In the genomic region with DNA sequence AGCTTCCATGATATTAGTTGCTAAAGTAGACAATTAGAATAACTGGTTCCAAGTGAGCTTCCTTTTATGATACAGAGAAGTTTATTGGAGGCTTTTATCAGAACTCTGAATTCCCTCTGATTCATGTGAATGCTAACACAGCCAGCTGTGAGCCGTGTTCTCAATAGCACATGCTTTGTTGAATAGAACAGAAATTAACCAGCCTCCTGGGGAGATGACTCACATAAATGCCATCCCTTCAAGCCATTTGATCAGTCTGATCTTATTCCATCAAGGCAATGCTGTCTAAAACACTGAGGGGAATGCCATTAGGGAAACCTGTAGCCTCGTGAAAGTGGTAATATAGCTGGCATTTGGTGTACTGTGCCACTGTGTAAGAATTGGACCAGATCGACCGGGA, we compare ENCODE assay signal across 28 mouse cellular contexts.
DNase-seq lines count a peak whose midpoint lies in the region; TF ChIP-seq lines count a peak whose summit lies in the region.
"Had no signal": no experiment of that assay in that cellular context is flagged by ENCODE, and none has a peak within 500 bp of the region (broad histone marks: within the 10 kb centered on the region; RNA-seq: fewer than 3 reads in every experiment).

No protein-coding gene starts in this region.

- no peak overlapping the region for H3K27ac ChIP-seq in MEL (ENCODE audit: control insufficient read depth, low read depth, low read length)
- H3K27ac ChIP-seq: embryonic facial prominence, embryonic 13.5 days; heart, embryonic 10.5 days; hindbrain, embryonic 12.5 days; hindbrain, postnatal 0 days; kidney, postnatal 0 days; left cerebral cortex, adult 2 months; limb, embryonic 12.5 days; liver, embryonic 15.5 days; midbrain, embryonic 13.5 days had no signal

- no peaks in the 10 kb centered on the region for H3K9me3 ChIP-seq in MEL (replicated peaks; ENCODE audit: insufficient read depth, low read length)
- H3K9me3 ChIP-seq: embryonic facial prominence, embryonic 13.5 days; heart, embryonic 10.5 days; hindbrain, embryonic 12.5 days; limb, embryonic 12.5 days; liver, embryonic 15.5 days; megakaryocyte, embryonic 14.5 days; midbrain, embryonic 13.5 days had no signal

- peaks cover 3% of the 10 kb centered on the region in 2 experiments; a peak in 2 of 4 replicates for H3K4me1 ChIP-seq in MEL (ENCODE audit: control insufficient read depth in 1 of 2, insufficient read depth in 2 of 2, low read length in 2 of 2)
- H3K4me1 ChIP-seq: embryonic facial prominence, embryonic 13.5 days; heart, embryonic 10.5 days; hindbrain, embryonic 12.5 days; limb, embryonic 12.5 days; liver, embryonic 15.5 days; midbrain, embryonic 13.5 days had no signal

- DNase-seq in layer of hippocampus, adult 9-10 months (ENCODE audit: low spot score): peak; percentile 5
- no peak for DNase-seq in layer of hippocampus, postnatal 14 days (ENCODE audit: low spot score in 2 of 2)
- peak; percentile 10 for DNase-seq in MEL (ENCODE audit: low read depth, low spot score)
- DNase-seq in Muller cell, postnatal 12 days (ENCODE audit: inconsistent ontology term): peak; percentile 93
- DNase-seq in retina, postnatal 1 day: peak; percentile 3
- no peak for DNase-seq in MN1 (ENCODE audit: low spot score)
- DNase-seq: adrenal gland, postnatal 10 days; B cell, adult 2 months; cerebellum, adult 11-12 months; cerebellum, postnatal 10 days; gastrocnemius, postnatal 25 days; heart, adult 11 months; heart, postnatal 36 days; kidney, adult 8-10 months; kidney, postnatal 4 days; lung, embryonic 14.5 days; lung, postnatal 4 days had no signal

- TF ChIP-seq EP300 in MEL (IDR thresholded peaks at IDR 0.05; ENCODE audit: low read depth in 1 of 2, low read length in 2 of 2): no peak

- H3K36me3 ChIP-seq in MEL (ENCODE audit: control insufficient read depth in 1 of 2, insufficient read depth in 2 of 2, low read length in 2 of 2): no peaks in the 10 kb centered on the region; a peak in 1 of 4 replicates
- H3K36me3 ChIP-seq: embryonic facial prominence, embryonic 13.5 days; heart, embryonic 10.5 days; hindbrain, embryonic 12.5 days; limb, embryonic 12.5 days; liver, embryonic 15.5 days; midbrain, embryonic 13.5 days had no signal

- H3K79me2 ChIP-seq in MEL (ENCODE audit: control insufficient read depth, insufficient read depth, low read length, poor library complexity): no peaks in the 10 kb centered on the region

- no peak overlapping the region for H3K9ac ChIP-seq in MEL (ENCODE audit: control insufficient read depth, low read depth, low read length, poor library complexity, severe bottlenecking)
- H3K9ac ChIP-seq: embryonic facial prominence, embryonic 13.5 days; hindbrain, embryonic 12.5 days; limb, embryonic 12.5 days; liver, embryonic 15.5 days; lung, embryonic 14.5 days; midbrain, embryonic 13.5 days had no signal

- no peak for TF ChIP-seq CTCF in MEL (IDR thresholded peaks at IDR 0.05 in 2 of 3, conservative IDR thresholded peaks at IDR 0.05 in 1 of 3; ENCODE audit: control insufficient read depth in 1 of 3, insufficient read depth in 1 of 3, low read depth in 2 of 3, low read length in 3 of 3, poor library complexity in 1 of 3, severe bottlenecking in 1 of 3)

- H3K4me3 ChIP-seq in MEL (ENCODE audit: control insufficient read depth in 1 of 2, insufficient read depth in 1 of 2, low read depth in 2 of 2, low read length in 2 of 2): no peak overlapping the region
- H3K4me3 ChIP-seq: embryonic facial prominence, embryonic 13.5 days; heart, embryonic 10.5 days; hindbrain, embryonic 12.5 days; left cerebral cortex, adult 2 months; limb, embryonic 12.5 days; liver, embryonic 15.5 days; megakaryocyte, embryonic 14.5 days; midbrain, embryonic 13.5 days had no signal

- no peak for TF ChIP-seq RAD21 in MEL (IDR thresholded peaks at IDR 0.05; ENCODE audit: low read depth, low read length)

- no peak for TF ChIP-seq POLR2A in MEL (IDR thresholded peaks at IDR 0.05; ENCODE audit: control insufficient read depth in 1 of 2, insufficient read depth in 1 of 2, low read depth in 1 of 2, low read length in 2 of 2, poor library complexity in 1 of 2)

- H3K27me3 ChIP-seq in MEL (ENCODE audit: control insufficient read depth in 1 of 2, insufficient read depth in 2 of 2, low read length in 2 of 2): no peaks in the 10 kb centered on the region
- H3K27me3 ChIP-seq: embryonic facial prominence, embryonic 13.5 days; hindbrain, embryonic 12.5 days; limb, embryonic 12.5 days; liver, embryonic 15.5 days; megakaryocyte, embryonic 14.5 days; midbrain, embryonic 13.5 days; Patski had no signal

TF ChIP-seq in MEL, 35 proteins besides CTCF, POLR2A, EP300 and RAD21:
- TF ChIP-seq RCOR1 (IDR thresholded peaks at IDR 0.05; ENCODE audit: low read depth, low read length): no peak
- TF ChIP-seq TBP (IDR thresholded peaks at IDR 0.05; ENCODE audit: low read depth, low read length): no peak
- TF ChIP-seq MAX (IDR thresholded peaks at IDR 0.05; ENCODE audit: low read length): no peak
- TF ChIP-seq SIN3A (IDR thresholded peaks at IDR 0.05; ENCODE audit: low read length): no peak
- TF ChIP-seq SMC3 (IDR thresholded peaks at IDR 0.05; ENCODE audit: low read depth, low read length): no peak
- TF ChIP-seq ZKSCAN1 (IDR thresholded peaks at IDR 0.05; ENCODE audit: low read depth, low read length): no peak
- TF ChIP-seq NELFE (IDR thresholded peaks at IDR 0.05; ENCODE audit: low read depth, low read length): no peak
- no peak for TF ChIP-seq TCF12 (IDR thresholded peaks at IDR 0.05; ENCODE audit: low read depth, low read length)
- TF ChIP-seq ZC3H11A (IDR thresholded peaks at IDR 0.05; ENCODE audit: low read depth, low read length): no peak
- no peak for TF ChIP-seq GABPA (IDR thresholded peaks at IDR 0.05; ENCODE audit: low read depth, low read length)
- TF ChIP-seq USF1 (IDR thresholded peaks at IDR 0.05; ENCODE audit: low read depth, low read length): no peak
- no peak for TF ChIP-seq MXI1 (IDR thresholded peaks at IDR 0.05; ENCODE audit: low read depth, low read length)
- TF ChIP-seq UBTF (IDR thresholded peaks at IDR 0.05; ENCODE audit: borderline replicate concordance, insufficient read depth, low read depth, low read length): no peak

Comparison
In these comparisons a context has a peak if more than half of its experiments do, and no peak if none do; other contexts are left out.
1. DNase-seq: peak in layer of hippocampus, adult 9-10 months (single experiment), MEL (single experiment), Muller cell, postnatal 12 days (single experiment) and retina, postnatal 1 day (single experiment); none in layer of hippocampus, postnatal 14 days (0 of 2) and MN1 (single experiment).